Mouse (Mus musculus) heart, embryonic 11.5 days (tissue): ENCODE data around the gene Nup50. TPM values are rescaled to one million over a fixed set of nuclear protein-coding genes. Genes with fewer than 3 reads are reported as not detected.
A peak's percentile ranks its signal among the peaks of the same experiment; 100 is the strongest.

Experiments
- ATAC-seq: fragments of 200-750 bp; cut with Nextera tagmentation; replicated peaks from 2 replicates; pipeline ENCODE4 v1.8.0; 2017; ENCODE audit warnings: moderate library complexity; ENCODE audit not compliant: insufficient number of reproducible peaks, low FRiP score, low TSS enrichment
- H3K27ac ChIP-seq: fragments of 300-500 bp; sonication (generic); 2 replicates; pipeline ENCODE4 v1.5.1; 2014; ENCODE audit warnings: mild to moderate bottlenecking, low read depth, low read length
- H3K27me3 ChIP-seq: fragments of 300-500 bp; sonication (generic); 2 replicates; pipeline ENCODE4 v1.6.1; 2014; ENCODE audit warnings: mild to moderate bottlenecking, low read length, mixed read lengths; ENCODE audit not compliant: control insufficient read depth, insufficient read depth
- H3K36me3 ChIP-seq: fragments of 300-500 bp; sonication (generic); 2 replicates; pipeline ENCODE4 v1.6.1; 2014; ENCODE audit warnings: mild to moderate bottlenecking, low read length, moderate library complexity, mixed read lengths; ENCODE audit not compliant: control insufficient read depth, insufficient read depth
- H3K4me1 ChIP-seq: fragments of 300-500 bp; sonication (generic); 2 replicates; pipeline ENCODE4 v1.6.1; 2014; ENCODE audit warnings: low read length; ENCODE audit not compliant: control insufficient read depth, insufficient read depth
- H3K4me2 ChIP-seq: fragments of 300-500 bp; sonication (generic); 2 replicates; pipeline ENCODE4 v1.6.1; 2014; ENCODE audit warnings: mild to moderate bottlenecking, moderate library complexity
- H3K4me3 ChIP-seq: fragments of 300-500 bp; sonication (generic); 2 replicates; pipeline ENCODE4 v1.5.1; 2014; ENCODE audit warnings: low read depth, low read length
- H3K9ac ChIP-seq: fragments of 300-500 bp; sonication (generic); 2 replicates; pipeline ENCODE4 v1.6.1; 2014; ENCODE audit warnings: mild to moderate bottlenecking, low read depth, low read length, moderate library complexity
- H3K9me3 ChIP-seq: fragments of 300-500 bp; sonication (generic); replicated peaks from 2 replicates; pipeline ENCODE4 v1.6.1; 2016; ENCODE audit warnings: low read length; ENCODE audit not compliant: control insufficient read depth
- WGBS: fragments of 180-500 bp; shearing (Covaris S2); extraction: QIAGEN DNeasy Blood & Tissue Kit; methylation state at CpG from one replicate; pipeline ENCODE4 v1.1.7; 2014; ENCODE audit not compliant: insufficient replicate concordance; 5-methylcytosine and 5-hydroxymethylcytosine counted together
- microRNA-seq: library from miRNA; unstranded; fragments of <30 nt; microRNA quantifications from one replicate; pipeline ENCODE4, GENCODE M21; 2016; ENCODE audit warnings: borderline number of aligned reads
- polyA plus RNA-seq: library from polyadenylated mRNA; unstranded; fragments of >200 nt; fragmentation: Nextera tagmentation; extraction: Ambion mirVana; gene quantifications from 2 replicates; pipeline ENCODE4 v1.2.1, GENCODE M21; 2014

The Nup50 gene
- polyA plus RNA-seq, 1 experiment from 2014 or later: 28.5 TPM

DNA sequence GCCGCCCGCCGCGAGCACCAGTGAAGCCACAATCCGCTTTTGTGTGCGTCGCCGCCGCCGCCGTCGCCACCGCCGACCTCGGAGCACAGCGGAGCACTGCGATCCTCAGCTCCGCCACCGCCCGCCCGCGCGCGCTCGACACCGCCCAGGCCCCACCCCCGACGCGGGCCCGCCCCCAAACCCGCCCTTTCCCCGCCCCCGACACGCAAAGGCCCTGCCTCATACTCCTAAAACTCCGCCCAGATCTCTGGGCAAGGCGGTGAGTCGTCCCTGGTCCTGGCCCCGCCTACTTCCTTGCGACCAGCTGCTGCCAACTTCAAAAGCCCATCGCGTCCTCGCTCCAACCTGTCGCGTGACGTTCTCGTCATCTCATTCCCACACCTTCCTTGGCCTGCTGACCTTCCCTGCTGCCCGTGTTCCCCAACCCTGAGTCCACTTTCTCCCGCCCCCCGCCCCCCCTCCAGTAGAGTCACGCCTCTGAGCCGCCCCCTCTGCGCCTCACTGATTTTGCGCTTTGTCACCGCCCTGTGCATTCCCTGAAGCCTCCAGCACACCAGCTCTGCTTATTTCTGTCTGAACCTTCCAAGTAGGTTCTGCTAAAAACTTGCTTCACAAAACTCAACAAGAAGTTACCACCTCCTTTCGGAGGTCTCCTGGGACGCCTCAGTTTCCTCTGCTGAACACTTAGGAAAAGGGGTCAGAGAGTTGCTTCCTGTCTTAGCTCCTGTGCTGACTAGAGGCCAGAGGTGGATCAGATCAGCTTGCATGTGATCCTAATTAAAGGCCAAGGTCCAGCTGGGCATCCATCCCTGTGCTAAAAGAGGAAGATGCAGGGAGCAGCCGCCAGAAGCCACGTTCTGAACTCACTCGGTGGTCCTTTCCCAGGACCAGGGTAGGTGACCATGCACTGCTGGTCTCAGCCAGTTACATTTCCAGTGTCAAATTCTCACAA, 64.9 kb downstream of the Nup50 start, which contains the start of gene 5031439G07Rik:
Gene 5031439G07Rik (minus strand): TSS at position 678 of the 952 bp plus-strand sequence.
- H3K9ac ChIP-seq: peak within 1 kb of the TSS; percentile 85
- H3K27me3 ChIP-seq: no peaks in the 10 kb centered on the region
- H3K27ac ChIP-seq: 0 out of 2 replicates have a peak within 1 kb of the TSS, but pooled peaks have one; percentile 25
- under 1% methylated on average over 50 of the region's 59 CpGs for WGBS
- no peaks in the 10 kb centered on the region for H3K9me3 ChIP-seq
- peak within 1 kb of the TSS; percentile 72 for H3K4me2 ChIP-seq
- ATAC-seq: peak; percentile 88
- peaks cover 10% of the 10 kb centered on the region for H3K4me1 ChIP-seq
- H3K4me3 ChIP-seq: peak within 1 kb of the TSS; percentile 74
- no peaks in the 10 kb centered on the region for H3K36me3 ChIP-seq

- Histone ChIP-seq H3K9me3 (no peaks in the 10 kb centered on the region), H3K27ac (no peak overlapping the region), H3K27me3 (no peaks in the 10 kb centered on the region), H3K4me2 (peak overlapping the region; percentile 72; the same call in 1 of the 2 replicates), H3K4me1 (peaks cover 10% of the 10 kb centered on the region), H3K4me3 (no peak overlapping the region), H3K9ac (no peak overlapping the region), H3K36me3 (no peaks in the 10 kb centered on the region)
- 76% methylated on average over 3 of the region's 3 CpGs for WGBS
- ATAC-seq: no peak
Measured at GRCm38 (mm10) chr15:84989098-84989497, 65.9 kb downstream of the Nup50 start.

GRCm38 (mm10) chr15:84989771-84990170, 66.6 kb downstream of the Nup50 start:
- no peak overlapping the region for H3K4me3 ChIP-seq
- no peaks in the 10 kb centered on the region for H3K36me3 ChIP-seq
- no peaks in the 10 kb centered on the region for H3K27me3 ChIP-seq
- H3K9me3 ChIP-seq: no peaks in the 10 kb centered on the region
- WGBS: 70% methylated on average over 7 of the region's 7 CpGs
- no peak for ATAC-seq
- peaks cover 10% of the 10 kb centered on the region for H3K4me1 ChIP-seq
- no peak overlapping the region for H3K9ac ChIP-seq
- H3K4me2 ChIP-seq: no peak overlapping the region
- no peak overlapping the region for H3K27ac ChIP-seq

Small RNA genes lying within 50 kb of the gene (microRNA-seq; reads per million reads assigned to microRNA genes)
- gene Mir1249: 19.2 reads per million, percentile 51 among the genes with 10 or more reads in this experiment

Other genes starting within 250 kb of the Nup50 start
- 2.7 TPM in 2 replicates for gene Arhgap8, start 203.4 kb upstream of the Nup50 start, polyA plus RNA-seq
- 0.39 and 0.56 TPM in 2 replicates for gene Phf21b, start 67.4 kb upstream of the Nup50 start, polyA plus RNA-seq
- gene Gm29666, start 3.4 kb upstream of the Nup50 start, polyA plus RNA-seq: 0.27 and 0.52 TPM in 2 replicates
- 4.6 and 8.1 TPM in 2 replicates for gene 5031439G07Rik, start 65.1 kb downstream of the Nup50 start, polyA plus RNA-seq
- gene Upk3a, start 93.7 kb downstream of the Nup50 start, polyA plus RNA-seq: not detected in 2 replicates
- gene Fam118a, start 105.5 kb downstream of the Nup50 start, polyA plus RNA-seq: 16.2 and 20.1 TPM in 2 replicates
- gene Smc1b, start 208.6 kb downstream of the Nup50 start, polyA plus RNA-seq: 0.11 TPM in 2 replicates
- gene Ribc2, start 208.7 kb downstream of the Nup50 start, polyA plus RNA-seq: 0.14 and 0.21 TPM in 2 replicates